Mouse (Mus musculus) MEL (cell line): ENCODE measurements at regions not wholly inside any gene's neighbourhood (a gene's known extent, or its start where the extent isn't known, plus 50 kb on each side); places are given as distances from the start of the nearest gene placed in this dataset.

Source experiments
- DNase-seq: peaks from one replicate; pipeline ENCODE4 v3.0.0; 2011; ENCODE audit warnings: low read depth, low spot score
- H3K27ac ChIP-seq: 2 replicates; pipeline ENCODE4 v1.5.1; 2012; ENCODE audit warnings: low read depth, mild to moderate bottlenecking, control low read depth, low read length, moderate library complexity; ENCODE audit not compliant: control insufficient read depth
- H3K27me3 ChIP-seq, 2 experiments: fragments of 150-350 bp in 1 of 2; sonication (generic) in 1 of 2; 2 replicates each; pipeline ENCODE4 v1.6.1; 2012; ENCODE audit warnings: low read length in 2 of 2, mild to moderate bottlenecking in 2 of 2, improper control_type of control experiment in 1 of 2, moderate library complexity in 1 of 2; ENCODE audit not compliant: insufficient read depth in 2 of 2, control insufficient read depth in 1 of 2
- H3K36me3 ChIP-seq, 2 experiments: 2 replicates each; pipeline ENCODE4 v1.6.1; 2012 to 2014; ENCODE audit warnings: low read length in 2 of 2, improper control_type of control experiment in 1 of 2, inconsistent platforms in 1 of 2, mild to moderate bottlenecking in 1 of 2; ENCODE audit not compliant: insufficient read depth in 2 of 2, control insufficient read depth in 1 of 2
- H3K4me1 ChIP-seq, 2 experiments: fragments of 150-350 bp in 1 of 2; sonication (generic) in 1 of 2; 2 replicates each; pipeline ENCODE4 v1.6.1; 2012; ENCODE audit warnings: low read length in 2 of 2, improper control_type of control experiment in 1 of 2, mild to moderate bottlenecking in 1 of 2; ENCODE audit not compliant: insufficient read depth in 2 of 2, control insufficient read depth in 1 of 2
- H3K4me3 ChIP-seq, 2 experiments: fragments of 150-350 bp in 1 of 2; sonication (generic) in 1 of 2; 2 replicates each; pipeline ENCODE4 v1.5.1; 2012; ENCODE audit warnings: low read depth in 2 of 2, low read length in 2 of 2, mild to moderate bottlenecking in 2 of 2, moderate library complexity in 2 of 2, control low read depth in 1 of 2, improper control_type of control experiment in 1 of 2; ENCODE audit not compliant: control insufficient read depth in 1 of 2, insufficient read depth in 1 of 2
- H3K79me2 ChIP-seq: 2 replicates; pipeline ENCODE4 v1.6.1; 2012; ENCODE audit warnings: mild to moderate bottlenecking, low read length, moderate library complexity; ENCODE audit not compliant: control insufficient read depth, poor library complexity, insufficient read depth
- H3K9ac ChIP-seq: 2 replicates; pipeline ENCODE4 v1.6.1; 2012; ENCODE audit warnings: low read depth, mild to moderate bottlenecking, control low read depth, low read length, moderate library complexity; ENCODE audit not compliant: control insufficient read depth, poor library complexity, severe bottlenecking
- H3K9me3 ChIP-seq: fragments of 150-350 bp; sonication (generic); replicated peaks from 2 replicates; pipeline ENCODE4 v1.6.1; 2012; ENCODE audit warnings: mild to moderate bottlenecking, low read length, improper control_type of control experiment, moderate library complexity; ENCODE audit not compliant: insufficient read depth
- CTCF ChIP-seq, 3 experiments: IDR thresholded peaks in 2 of 3; conservative IDR thresholded peaks in 1 of 3; 2 replicates each; pipeline ENCODE4 v1.5.1; 2011 to 2012; ENCODE audit warnings: low read length in 3 of 3, low read depth in 2 of 3, mild to moderate bottlenecking in 2 of 3, improper control_type of control experiment in 1 of 3, inconsistent platforms in 1 of 3, mixed read lengths in 1 of 3, moderate library complexity in 1 of 3; ENCODE audit not compliant: control insufficient read depth in 1 of 3, insufficient read depth in 1 of 3, poor library complexity in 1 of 3, severe bottlenecking in 1 of 3
- E2F4 ChIP-seq: IDR thresholded peaks from 2 replicates; pipeline ENCODE4 v1.6.1; 2011; ENCODE audit warnings: low read depth, low read length, improper control_type of control experiment, borderline replicate concordance
- ELF1 ChIP-seq: IDR thresholded peaks from 2 replicates; pipeline ENCODE4 v1.6.1; 2014; ENCODE audit warnings: low read depth, mild to moderate bottlenecking, inconsistent platforms, low read length, improper control_type of control experiment, moderate library complexity
- EP300 ChIP-seq, 2 experiments: IDR thresholded peaks; 2 replicates each; pipeline ENCODE4 v1.6.1; 2011; ENCODE audit warnings: improper control_type of control experiment in 2 of 2, low read length in 2 of 2, low read depth in 1 of 2, mild to moderate bottlenecking in 1 of 2
- ETS1 ChIP-seq: IDR thresholded peaks from 2 replicates; pipeline ENCODE4 v1.6.1; 2012; ENCODE audit warnings: low read depth, mild to moderate bottlenecking, inconsistent platforms, low read length, improper control_type of control experiment, moderate library complexity
- GABPA ChIP-seq: IDR thresholded peaks from 2 replicates; pipeline ENCODE4 v1.6.1; 2012; ENCODE audit warnings: low read depth, mild to moderate bottlenecking, inconsistent platforms, low read length, improper control_type of control experiment, moderate library complexity
- GATA1 ChIP-seq: IDR thresholded peaks from 2 replicates; pipeline ENCODE4 v1.6.1; 2011; ENCODE audit warnings: low read depth, low read length, improper control_type of control experiment
- JUND ChIP-seq: IDR thresholded peaks from 2 replicates; pipeline ENCODE4 v1.6.1; 2011; ENCODE audit warnings: low read depth, mild to moderate bottlenecking, improper control_type of control experiment, low read length
- MAFK ChIP-seq: IDR thresholded peaks from 2 replicates; pipeline ENCODE4 v1.6.1; 2011; ENCODE audit warnings: low read depth, mild to moderate bottlenecking, low read length, improper control_type of control experiment, borderline replicate concordance
- MXI1 ChIP-seq: IDR thresholded peaks from 2 replicates; pipeline ENCODE4 v1.6.1; 2011; ENCODE audit warnings: mild to moderate bottlenecking, low read depth, low read length, improper control_type of control experiment
- POLR2A ChIP-seq, 2 experiments: IDR thresholded peaks; 2 replicates each; pipeline ENCODE4 v1.6.1; 2011 to 2012; ENCODE audit warnings: low read length in 2 of 2, mild to moderate bottlenecking in 2 of 2, control low read depth in 1 of 2, improper control_type of control experiment in 1 of 2, low read depth in 1 of 2, moderate library complexity in 1 of 2; ENCODE audit not compliant: control insufficient read depth in 1 of 2, insufficient read depth in 1 of 2, poor library complexity in 1 of 2
- POLR2AphosphoS2 ChIP-seq: IDR thresholded peaks from 2 replicates; pipeline ENCODE4 v1.6.1; 2011; ENCODE audit warnings: low read length, improper control_type of control experiment
- POLR2AphosphoS5 ChIP-seq: IDR thresholded peaks from 2 replicates; pipeline ENCODE4 v1.6.1; 2012; ENCODE audit warnings: low read depth, borderline replicate concordance, mild to moderate bottlenecking, inconsistent platforms, low read length, moderate library complexity, mixed read lengths
- RAD21 ChIP-seq: IDR thresholded peaks from 2 replicates; pipeline ENCODE4 v1.6.1; 2011; ENCODE audit warnings: mild to moderate bottlenecking, low read depth, low read length, improper control_type of control experiment
- SIN3A ChIP-seq: IDR thresholded peaks from 2 replicates; pipeline ENCODE4 v1.6.1; 2012; ENCODE audit warnings: low read length, improper control_type of control experiment, inconsistent platforms
- SMC3 ChIP-seq: IDR thresholded peaks from 2 replicates; pipeline ENCODE4 v1.6.1; 2011; ENCODE audit warnings: low read depth, low read length, improper control_type of control experiment
- TBP ChIP-seq: IDR thresholded peaks from 2 replicates; pipeline ENCODE4 v1.8.0; 2011; ENCODE audit warnings: low read depth, low read length, improper control_type of control experiment
- TCF12 ChIP-seq: IDR thresholded peaks from 2 replicates; pipeline ENCODE4 v1.6.1; 2014; ENCODE audit warnings: low read depth, mild to moderate bottlenecking, inconsistent platforms, low read length, improper control_type of control experiment, moderate library complexity
- USF1 ChIP-seq: IDR thresholded peaks from 2 replicates; pipeline ENCODE4 v1.6.1; 2014; ENCODE audit warnings: low read depth, mild to moderate bottlenecking, inconsistent platforms, low read length, improper control_type of control experiment, moderate library complexity
- USF2 ChIP-seq, 2 experiments: IDR thresholded peaks; 2 replicates each; pipeline ENCODE4 v1.6.1; 2011 to 2012; ENCODE audit warnings: improper control_type of control experiment in 2 of 2, low read length in 2 of 2, borderline replicate concordance in 1 of 2, inconsistent platforms in 1 of 2, low read depth in 1 of 2, mild to moderate bottlenecking in 1 of 2; ENCODE audit not compliant: insufficient read depth in 1 of 2
- ZC3H11A ChIP-seq: IDR thresholded peaks from 2 replicates; pipeline ENCODE4 v1.6.1; 2012; ENCODE audit warnings: low read depth, mild to moderate bottlenecking, inconsistent platforms, low read length, improper control_type of control experiment
- ZMIZ1 ChIP-seq: IDR thresholded peaks from 2 replicates; pipeline ENCODE4 v1.6.1; 2012; ENCODE audit warnings: low read depth, mild to moderate bottlenecking, inconsistent platforms, low read length, improper control_type of control experiment, moderate library complexity
- ZNF384 ChIP-seq: IDR thresholded peaks from 2 replicates; pipeline ENCODE4 v1.6.1; 2012; ENCODE audit warnings: low read depth, mild to moderate bottlenecking, inconsistent platforms, low read length, improper control_type of control experiment

DNA sequence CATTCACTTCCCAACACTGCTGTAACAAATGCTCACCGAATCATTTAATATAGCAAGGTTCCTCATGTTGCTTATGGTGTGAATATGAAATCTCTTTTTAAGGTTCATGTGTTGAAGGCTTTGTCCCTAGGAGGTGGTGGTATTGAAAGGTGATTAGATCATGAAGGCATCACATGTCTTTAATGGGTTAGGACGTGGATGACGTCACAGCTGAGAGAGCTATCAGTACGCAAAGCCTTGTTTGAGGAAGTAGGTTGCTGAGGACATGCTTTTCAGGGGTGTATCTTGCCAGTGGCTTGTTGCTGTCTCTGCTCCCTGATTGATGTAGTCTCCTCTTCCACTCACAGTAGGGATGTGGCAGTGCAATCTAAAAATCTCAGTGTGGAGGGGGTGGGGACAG lies 69.8 kb upstream of the Arsj start:
- Histone ChIP-seq H3K4me3 (no peak overlapping the region), H3K9ac (no peak overlapping the region), H3K36me3 (peaks cover 0 to 11% of the 10 kb centered on the region in 2 experiments; a peak in 2 of 4 replicates), H3K79me2 (no peaks in the 10 kb centered on the region), H3K27ac (no peak overlapping the region), H3K4me1 (peaks cover 13 to 15% of the 10 kb centered on the region in 2 experiments), H3K9me3 (no peaks in the 10 kb centered on the region), H3K27me3 (no peaks in the 10 kb centered on the region)
- no peak for TF ChIP-seq ZMIZ1
- TF ChIP-seq USF1 = peak; percentile 50; the same call in 1 of the 2 replicates
- TF ChIP-seq POLR2A (IDR thresholded peaks at IDR 0.05; ENCODE audit: control insufficient read depth in 1 of 2, insufficient read depth in 1 of 2, low read depth in 1 of 2, low read length in 2 of 2, poor library complexity in 1 of 2) = no peak
- 0 out of 2 replicates have a peak, but pooled peaks have one; percentile 5 for TF ChIP-seq GATA1
- no peak for TF ChIP-seq SMC3
- no peak for TF ChIP-seq USF2 (IDR thresholded peaks at IDR 0.05; ENCODE audit: borderline replicate concordance in 1 of 2, insufficient read depth in 1 of 2, low read depth in 1 of 2, low read length in 2 of 2)
- TF ChIP-seq ZC3H11A = no peak
- TF ChIP-seq JUND = no peak
- 0 out of 2 replicates have a peak, but pooled peaks have one; percentile 14 for TF ChIP-seq TBP
- peak; percentile 42; the same call in 1 of the 2 replicates for TF ChIP-seq ETS1
- TF ChIP-seq ELF1 = 0 out of 2 replicates have a peak, but pooled peaks have one; percentile 14
- TF ChIP-seq MXI1 = no peak
- no peak for TF ChIP-seq ZNF384
- DNase-seq = peak; percentile 63

DNA sequence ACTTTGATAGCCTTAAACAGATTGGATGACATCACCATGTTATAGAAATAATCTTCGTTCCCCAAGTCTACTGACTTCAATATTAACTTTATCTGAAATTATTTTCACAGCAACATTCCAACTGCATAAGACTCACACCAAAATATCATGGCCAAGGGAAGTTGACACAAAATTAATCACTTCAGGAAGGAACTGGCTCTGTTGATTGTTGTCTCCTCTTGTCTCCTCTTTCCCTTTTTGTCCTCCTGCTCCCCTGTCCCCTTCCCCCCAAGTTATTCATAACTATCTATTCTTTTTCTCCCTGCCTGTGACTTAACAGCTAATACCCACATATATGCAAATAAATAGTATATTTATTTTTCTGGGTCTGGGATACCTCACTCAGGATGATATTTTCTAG lies 67.6 kb upstream of the Arsj start:
- DNase-seq = peak; percentile 23
- Histone ChIP-seq H3K27ac (no peak overlapping the region), H3K9ac (no peak overlapping the region), H3K4me3 (no peak overlapping the region), H3K27me3 (no peaks in the 10 kb centered on the region), H3K36me3 (peaks cover 0 to 20% of the 10 kb centered on the region in 2 experiments; a peak in 2 of 4 replicates), H3K79me2 (no peaks in the 10 kb centered on the region), H3K4me1 (peaks cover 20 to 23% of the 10 kb centered on the region in 2 experiments), H3K9me3 (no peaks in the 10 kb centered on the region)
- no peak; the same call in 1 of the 2 replicates for TF ChIP-seq GATA1
- TF ChIP-seq TCF12 = 0 out of 2 replicates have a peak, but pooled peaks have one; percentile 16
- peak; percentile 61 to 63; a peak in 3 of 4 replicates for TF ChIP-seq EP300 (IDR thresholded peaks at IDR 0.05; ENCODE audit: low read depth in 1 of 2, low read length in 2 of 2)
- no peak for TF ChIP-seq E2F4
- TF ChIP-seq POLR2AphosphoS5 = no peak
- no peak for TF ChIP-seq CTCF (IDR thresholded peaks at IDR 0.05 in 2 of 3, conservative IDR thresholded peaks at IDR 0.05 in 1 of 3; ENCODE audit: control insufficient read depth in 1 of 3, insufficient read depth in 1 of 3, low read depth in 2 of 3, low read length in 3 of 3, poor library complexity in 1 of 3, severe bottlenecking in 1 of 3)
- TF ChIP-seq TBP = no peak
- no peak for TF ChIP-seq RAD21
- TF ChIP-seq GABPA = no peak
- TF ChIP-seq ETS1 = peak; percentile 31; the same call in 1 of the 2 replicates
- TF ChIP-seq MAFK = no peak
- no peak for TF ChIP-seq SIN3A
- no peak for TF ChIP-seq USF1
- TF ChIP-seq POLR2AphosphoS2 = no peak
